Mouse (Mus musculus) bone marrow, adult 2 months (tissue): ENCODE data around the gene Prrt3.

ENCODE experiments used
- CTCF ChIP-seq: fragments of 200-500 bp; IDR thresholded peaks from 2 replicates; pipeline ENCODE4 v1.5.1; 2011; ENCODE audit warnings: low read length, control low read depth; ENCODE audit not compliant: control insufficient read depth, insufficient read depth
- POLR2A ChIP-seq: fragments of 200-500 bp; IDR thresholded peaks from 2 replicates; pipeline ENCODE4 v1.6.1; 2011; ENCODE audit warnings: low read depth, mild to moderate bottlenecking, control low read depth, low read length, borderline replicate concordance; ENCODE audit not compliant: control insufficient read depth

DNA sequence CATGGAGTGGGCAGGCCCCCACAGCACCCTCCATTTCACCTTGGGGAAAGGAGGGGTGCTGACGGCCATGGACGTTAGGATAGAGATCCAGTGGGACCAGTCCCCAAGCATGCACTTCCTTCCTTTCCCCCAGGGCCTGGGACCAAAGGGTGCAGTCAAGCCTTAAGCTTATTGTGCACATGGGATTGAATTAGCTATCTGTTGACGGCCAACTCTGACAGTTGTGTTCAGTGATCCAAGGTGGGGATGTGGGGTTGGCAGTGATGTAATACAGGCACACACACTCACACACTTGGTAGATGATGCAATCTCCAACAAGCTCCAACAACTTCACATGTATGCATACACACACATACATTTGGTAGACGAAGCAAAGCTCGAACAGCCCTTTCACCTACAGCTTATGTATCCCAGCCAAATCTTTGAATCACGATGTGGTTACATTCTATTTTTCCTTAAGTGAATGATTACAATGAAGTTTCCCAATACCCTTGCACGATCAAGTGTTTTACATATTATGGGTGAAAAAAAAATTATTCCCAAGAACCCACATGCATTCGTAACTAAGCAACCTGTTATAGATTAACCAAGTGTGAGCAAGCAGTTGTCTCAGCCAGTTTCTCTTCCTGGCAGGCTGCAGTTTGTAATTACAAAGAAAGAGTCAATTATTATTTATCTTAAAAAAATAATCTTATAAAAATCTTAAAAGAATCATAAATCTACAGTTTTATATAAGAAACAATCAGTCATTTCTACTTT, 57.3 kb downstream of the Prrt3 start:
- TF ChIP-seq CTCF (no peak), POLR2A (no peak)
